Mouse (Mus musculus): ENCODE data around the gene Krtcap3. TPM values are rescaled to one million over a fixed set of nuclear protein-coding genes. Genes with fewer than 3 reads are reported as not detected.

Gene Krtcap3
- polyA plus RNA-seq, 1 experiment from 2014 or later: 21.8 TPM

GRCm38 (mm10) chr5:31253806-31254205, 2.3 kb downstream of the Krtcap3 start:
- Histone ChIP-seq H3K4me2 (replicated peaks) (no peak overlapping the region), H3K9me3 (replicated peaks) (no peaks in the 10 kb centered on the region), H3K9ac (no peak overlapping the region), H3K4me3 (replicated peaks) (no peak overlapping the region), H3K4me1 (peaks cover 42% of the 10 kb centered on the region), H3K36me3 (peaks cover 82% of the 10 kb centered on the region), H3K27me3 (no peaks in the 10 kb centered on the region), H3K27ac (replicated peaks) (peak overlapping the region; percentile 71; the same call in 1 of the 2 replicates)
- no peak for ATAC-seq (ENCODE audit: insufficient number of reproducible peaks, low FRiP score, low TSS enrichment, low read depth)
- WGBS: 92% methylated on average over 8 of the region's 8 CpGs

- H3K27ac ChIP-seq (replicated peaks): 0 out of 2 replicates have a peak overlapping the region, but pooled peaks have one; percentile 71
- H3K9ac ChIP-seq: no peak overlapping the region
- H3K4me2 ChIP-seq (replicated peaks): no peak overlapping the region
- ATAC-seq (ENCODE audit: insufficient number of reproducible peaks, low FRiP score, low TSS enrichment, low read depth): no peak
- no peaks in the 10 kb centered on the region for H3K9me3 ChIP-seq (replicated peaks)
- H3K36me3 ChIP-seq: peaks cover 82% of the 10 kb centered on the region
- H3K4me3 ChIP-seq (replicated peaks): no peak overlapping the region
- H3K27me3 ChIP-seq: no peaks in the 10 kb centered on the region
- whole genome bisulfite sequencing: 63% methylated on average over 7 of the region's 7 CpGs
- H3K4me1 ChIP-seq: peaks cover 42% of the 10 kb centered on the region
These were observed 3.0 kb downstream of the Krtcap3 start for GRCm38 (mm10) chr5:31254452-31254851.

- Histone ChIP-seq H3K27ac (replicated peaks) (0 out of 2 replicates have a peak overlapping the region, but pooled peaks have one; percentile 71), H3K4me3 (replicated peaks) (no peak overlapping the region), H3K4me2 (replicated peaks) (no peak overlapping the region), H3K27me3 (no peaks in the 10 kb centered on the region), H3K4me1 (peaks cover 42% of the 10 kb centered on the region), H3K9ac (no peak overlapping the region), H3K9me3 (replicated peaks) (no peaks in the 10 kb centered on the region), H3K36me3 (peaks cover 82% of the 10 kb centered on the region)
- WGBS: 87% methylated on average over 8 of the region's 8 CpGs
- no peak for ATAC-seq (ENCODE audit: insufficient number of reproducible peaks, low FRiP score, low TSS enrichment, low read depth)
These were observed 3.4 kb downstream of the Krtcap3 start for GRCm38 (mm10) chr5:31254901-31255300.

- no peak overlapping the region for H3K9ac ChIP-seq
- no peak overlapping the region for H3K4me2 ChIP-seq (replicated peaks)
- peaks cover 39% of the 10 kb centered on the region for H3K4me1 ChIP-seq
- no peak overlapping the region for H3K27ac ChIP-seq (replicated peaks)
- 87% methylated on average over 2 of the region's 2 CpGs for WGBS
- no peaks in the 10 kb centered on the region for H3K9me3 ChIP-seq (replicated peaks)
- no peak overlapping the region for H3K4me3 ChIP-seq (replicated peaks)
- H3K27me3 ChIP-seq: no peaks in the 10 kb centered on the region
- peaks cover 82% of the 10 kb centered on the region for H3K36me3 ChIP-seq
- ATAC-seq (ENCODE audit: insufficient number of reproducible peaks, low FRiP score, low TSS enrichment, low read depth): no peak
These were observed 3.9 kb downstream of the Krtcap3 start for GRCm38 (mm10) chr5:31255381-31255780.

GRCm38 (mm10) chr5:31255971-31256370, 4.5 kb downstream of the Krtcap3 start:
- Histone ChIP-seq H3K27ac (replicated peaks) (no peak overlapping the region), H3K4me3 (replicated peaks) (no peak overlapping the region), H3K4me1 (peaks cover 33% of the 10 kb centered on the region), H3K9ac (no peak overlapping the region), H3K9me3 (replicated peaks) (no peaks in the 10 kb centered on the region), H3K4me2 (replicated peaks) (no peak overlapping the region), H3K27me3 (no peaks in the 10 kb centered on the region), H3K36me3 (peaks cover 82% of the 10 kb centered on the region)
- no peak for ATAC-seq (ENCODE audit: insufficient number of reproducible peaks, low FRiP score, low TSS enrichment, low read depth)
- WGBS: 91% methylated on average over 2 of the region's 2 CpGs

GRCm38 (mm10) chr5:31257616-31258015, 6.1 kb downstream of the Krtcap3 start:
- Histone ChIP-seq H3K9me3 (replicated peaks) (no peaks in the 10 kb centered on the region), H3K9ac (no peak overlapping the region), H3K4me3 (replicated peaks) (no peak overlapping the region), H3K4me2 (replicated peaks) (no peak overlapping the region), H3K36me3 (peaks cover 84% of the 10 kb centered on the region), H3K4me1 (peaks cover 16% of the 10 kb centered on the region), H3K27ac (replicated peaks) (no peak overlapping the region), H3K27me3 (no peaks in the 10 kb centered on the region)
- ATAC-seq (ENCODE audit: insufficient number of reproducible peaks, low FRiP score, low TSS enrichment, low read depth): no peak
- 72% methylated on average over 11 of the region's 11 CpGs for WGBS

- H3K9me3 ChIP-seq (replicated peaks): no peaks in the 10 kb centered on the region
These were observed 14.6 kb downstream of the Krtcap3 start for GRCm38 (mm10) chr5:31266101-31266500.

GRCm38 (mm10) chr5:31267686-31268085, 16.2 kb downstream of the Krtcap3 start:
- Histone ChIP-seq H3K4me2 (replicated peaks) (no peak overlapping the region), H3K4me1 (no peaks in the 10 kb centered on the region), H3K27ac (replicated peaks) (no peak overlapping the region), H3K9ac (no peak overlapping the region), H3K9me3 (replicated peaks) (no peaks in the 10 kb centered on the region), H3K4me3 (replicated peaks) (no peak overlapping the region), H3K27me3 (no peaks in the 10 kb centered on the region), H3K36me3 (peaks cover 89% of the 10 kb centered on the region)
- ATAC-seq (ENCODE audit: insufficient number of reproducible peaks, low FRiP score, low TSS enrichment, low read depth): no peak
- WGBS: 83% methylated on average over 6 of the region's 6 CpGs

More at GRCm38 (mm10) chr5:31266101-31266500, 14.6 kb downstream of the Krtcap3 start:
- ATAC-seq (ENCODE audit: insufficient number of reproducible peaks, low FRiP score, low TSS enrichment, low read depth): no peak
- no peaks in the 10 kb centered on the region for H3K27me3 ChIP-seq
- no peak overlapping the region for H3K4me3 ChIP-seq (replicated peaks)
- no peaks in the 10 kb centered on the region for H3K4me1 ChIP-seq
- no peak overlapping the region for H3K4me2 ChIP-seq (replicated peaks)
- H3K36me3 ChIP-seq: peaks cover 95% of the 10 kb centered on the region
- no peak overlapping the region for H3K9ac ChIP-seq
- no peak overlapping the region for H3K27ac ChIP-seq (replicated peaks)
- 88% methylated on average over 7 of the region's 7 CpGs for WGBS

- Histone ChIP-seq H3K9ac (no peak overlapping the region), H3K27me3 (no peaks in the 10 kb centered on the region), H3K27ac (replicated peaks) (no peak overlapping the region), H3K36me3 (peaks cover 84% of the 10 kb centered on the region), H3K9me3 (replicated peaks) (no peaks in the 10 kb centered on the region), H3K4me1 (no peaks in the 10 kb centered on the region), H3K4me2 (replicated peaks) (no peak overlapping the region), H3K4me3 (replicated peaks) (no peak overlapping the region)
- 85% methylated on average over 6 of the region's 6 CpGs for WGBS
- no peak for ATAC-seq (ENCODE audit: insufficient number of reproducible peaks, low FRiP score, low TSS enrichment, low read depth)
These were observed 21.5 kb downstream of the Krtcap3 start for GRCm38 (mm10) chr5:31273018-31273417.

GRCm38 (mm10) chr5:31279245-31279988, 27.9 kb downstream of the Krtcap3 start:
- Histone ChIP-seq H3K27me3 (no peaks in the 10 kb centered on the region), H3K9ac (no peak overlapping the region), H3K4me1 (no peaks in the 10 kb centered on the region), H3K27ac (replicated peaks) (no peak overlapping the region), H3K4me3 (replicated peaks) (no peak overlapping the region), H3K36me3 (peaks cover 91% of the 10 kb centered on the region), H3K4me2 (replicated peaks) (no peak overlapping the region), H3K9me3 (replicated peaks) (no peaks in the 10 kb centered on the region)
- 83% methylated on average over 20 of the region's 20 CpGs for WGBS
- no peak for ATAC-seq (ENCODE audit: insufficient number of reproducible peaks, low FRiP score, low TSS enrichment, low read depth)

- WGBS: 72% methylated on average over 4 of the region's 4 CpGs
- H3K4me2 ChIP-seq (replicated peaks): no peak overlapping the region
- no peak overlapping the region for H3K27ac ChIP-seq (replicated peaks)
- H3K27me3 ChIP-seq: no peaks in the 10 kb centered on the region
- no peaks in the 10 kb centered on the region for H3K9me3 ChIP-seq (replicated peaks)
- H3K4me1 ChIP-seq: peaks cover 16% of the 10 kb centered on the region
- ATAC-seq (ENCODE audit: insufficient number of reproducible peaks, low FRiP score, low TSS enrichment, low read depth): no peak
- H3K9ac ChIP-seq: no peak overlapping the region
- H3K36me3 ChIP-seq: peaks cover 52% of the 10 kb centered on the region
- no peak overlapping the region for H3K4me3 ChIP-seq (replicated peaks)
These were observed 36.7 kb downstream of the Krtcap3 start for GRCm38 (mm10) chr5:31288225-31288624.

GRCm38 (mm10) chr5:31288655-31289054, 37.2 kb downstream of the Krtcap3 start:
- H3K9ac ChIP-seq: no peak overlapping the region
- WGBS: 76% methylated on average over 3 of the region's 3 CpGs
- no peak overlapping the region for H3K27ac ChIP-seq (replicated peaks)
- no peak for ATAC-seq (ENCODE audit: insufficient number of reproducible peaks, low FRiP score, low TSS enrichment, low read depth)
- no peak overlapping the region for H3K4me3 ChIP-seq (replicated peaks)
- no peak overlapping the region for H3K4me2 ChIP-seq (replicated peaks)
- no peaks in the 10 kb centered on the region for H3K27me3 ChIP-seq
- H3K4me1 ChIP-seq: peaks cover 16% of the 10 kb centered on the region
- peaks cover 52% of the 10 kb centered on the region for H3K36me3 ChIP-seq
- H3K9me3 ChIP-seq (replicated peaks): no peaks in the 10 kb centered on the region

Measured in embryonic facial prominence, embryonic 15.5 days (tissue).